Mouse (Mus musculus): ENCODE measurements at regions not wholly inside any gene's neighbourhood (a gene's known extent, or its start where the extent isn't known, plus 50 kb on each side); places are given as distances from the start of the nearest gene placed in this dataset.

GRCm38 (mm10) chr3:154440899-154441298, 110.4 kb upstream of the Lhx8 start:
- no peak for ATAC-seq (ENCODE audit: insufficient read depth, low FRiP score, low read depth)
- Histone ChIP-seq H3K4me2 (no peak overlapping the region), H3K4me3 (replicated peaks) (no peak overlapping the region), H3K36me3 (no peaks in the 10 kb centered on the region), H3K9me3 (no peaks in the 10 kb centered on the region), H3K27ac (no peak overlapping the region), H3K9ac (no peak overlapping the region), H3K4me1 (no peaks in the 10 kb centered on the region), H3K27me3 (replicated peaks) (no peaks in the 10 kb centered on the region)
- 77% methylated on average over 2 of the region's 2 CpGs for WGBS

GRCm38 (mm10) chr3:154430856-154431255, 100.4 kb upstream of the Lhx8 start:
- H3K4me1 ChIP-seq: no peaks in the 10 kb centered on the region
- H3K36me3 ChIP-seq: no peaks in the 10 kb centered on the region
- 90% methylated on average over 7 of the region's 7 CpGs for WGBS
- H3K9me3 ChIP-seq: no peaks in the 10 kb centered on the region
- no peak overlapping the region for H3K4me2 ChIP-seq
- no peaks in the 10 kb centered on the region for H3K27me3 ChIP-seq (replicated peaks)
- no peak for ATAC-seq (ENCODE audit: insufficient read depth, low FRiP score, low read depth)
- no peak overlapping the region for H3K4me3 ChIP-seq (replicated peaks)
- H3K27ac ChIP-seq: no peak overlapping the region
- no peak overlapping the region for H3K9ac ChIP-seq

DNA sequence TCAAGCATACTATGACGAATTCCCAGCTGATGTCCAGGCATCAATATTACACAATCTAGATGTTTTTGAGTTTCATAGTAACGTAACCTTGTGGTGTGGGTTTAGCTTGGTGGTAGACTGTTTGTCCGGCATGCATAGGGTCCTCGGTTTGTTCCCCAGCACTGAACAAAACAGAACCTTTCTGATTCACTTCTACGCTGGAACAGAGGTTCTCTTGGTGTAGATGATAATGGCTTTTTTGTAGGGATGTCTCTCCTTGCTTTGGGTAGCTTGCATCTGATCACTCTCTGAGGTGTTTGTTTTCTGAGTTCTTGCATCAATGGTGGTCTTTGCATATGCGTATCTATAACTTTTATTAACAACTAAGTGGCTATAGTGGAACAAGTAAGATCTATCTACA, 99.2 kb upstream of the Lhx8 start:
- 87% methylated on average over 6 of the region's 6 CpGs for WGBS
- no peaks in the 10 kb centered on the region for H3K27me3 ChIP-seq (replicated peaks)
- H3K9me3 ChIP-seq: no peaks in the 10 kb centered on the region
- no peak overlapping the region for H3K9ac ChIP-seq
- H3K4me1 ChIP-seq: no peaks in the 10 kb centered on the region
- no peak overlapping the region for H3K27ac ChIP-seq
- ATAC-seq (ENCODE audit: insufficient read depth, low FRiP score, low read depth): no peak
- H3K4me3 ChIP-seq (replicated peaks): no peak overlapping the region
- no peaks in the 10 kb centered on the region for H3K36me3 ChIP-seq
- no peak overlapping the region for H3K4me2 ChIP-seq

- H3K27ac ChIP-seq: no peak overlapping the region
- H3K4me2 ChIP-seq: no peak overlapping the region
- WGBS: 86% methylated on average over 5 of the region's 5 CpGs
- H3K9me3 ChIP-seq: no peaks in the 10 kb centered on the region
- H3K9ac ChIP-seq: no peak overlapping the region
- no peaks in the 10 kb centered on the region for H3K4me1 ChIP-seq
- ATAC-seq (ENCODE audit: insufficient read depth, low FRiP score, low read depth): no peak
- no peaks in the 10 kb centered on the region for H3K36me3 ChIP-seq
- no peaks in the 10 kb centered on the region for H3K27me3 ChIP-seq (replicated peaks)
- no peak overlapping the region for H3K4me3 ChIP-seq (replicated peaks)
Observed at GRCm38 (mm10) chr3:154424589-154424988, 94.1 kb upstream of the Lhx8 start.

DNA sequence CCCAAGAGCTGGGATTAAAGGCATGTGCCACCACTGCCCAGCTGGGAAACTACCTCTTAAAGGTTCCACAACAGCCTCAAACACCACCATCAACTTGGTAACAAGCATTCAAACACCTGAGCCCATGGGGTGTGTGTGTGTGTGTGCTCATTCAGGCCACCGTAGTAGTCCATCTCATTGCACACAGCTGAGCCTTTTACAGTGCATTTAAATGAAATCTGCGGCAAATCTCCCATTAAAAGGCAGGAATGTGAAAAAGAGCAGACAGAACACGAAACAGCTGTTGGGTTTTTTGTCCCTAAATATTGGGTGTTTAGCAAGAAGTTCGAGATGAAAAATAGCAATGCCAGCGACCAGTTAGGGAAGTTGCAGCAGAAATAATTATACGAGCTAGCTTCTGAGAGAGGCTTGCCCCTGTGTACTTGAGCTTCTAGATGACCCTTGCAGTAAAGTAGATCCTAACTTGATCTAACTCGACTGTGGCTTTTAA, 91.0 kb upstream of the Lhx8 start:
- H3K27me3 ChIP-seq (replicated peaks): no peaks in the 10 kb centered on the region
- WGBS: 49% methylated on average over 7 of the region's 7 CpGs
- H3K4me1 ChIP-seq: no peaks in the 10 kb centered on the region
- no peak overlapping the region for H3K9ac ChIP-seq
- no peak for ATAC-seq (ENCODE audit: insufficient read depth, low FRiP score, low read depth)
- H3K9me3 ChIP-seq: no peaks in the 10 kb centered on the region
- H3K27ac ChIP-seq: no peak overlapping the region
- no peak overlapping the region for H3K4me2 ChIP-seq
- H3K4me3 ChIP-seq (replicated peaks): no peak overlapping the region
- H3K36me3 ChIP-seq: no peaks in the 10 kb centered on the region

DNA sequence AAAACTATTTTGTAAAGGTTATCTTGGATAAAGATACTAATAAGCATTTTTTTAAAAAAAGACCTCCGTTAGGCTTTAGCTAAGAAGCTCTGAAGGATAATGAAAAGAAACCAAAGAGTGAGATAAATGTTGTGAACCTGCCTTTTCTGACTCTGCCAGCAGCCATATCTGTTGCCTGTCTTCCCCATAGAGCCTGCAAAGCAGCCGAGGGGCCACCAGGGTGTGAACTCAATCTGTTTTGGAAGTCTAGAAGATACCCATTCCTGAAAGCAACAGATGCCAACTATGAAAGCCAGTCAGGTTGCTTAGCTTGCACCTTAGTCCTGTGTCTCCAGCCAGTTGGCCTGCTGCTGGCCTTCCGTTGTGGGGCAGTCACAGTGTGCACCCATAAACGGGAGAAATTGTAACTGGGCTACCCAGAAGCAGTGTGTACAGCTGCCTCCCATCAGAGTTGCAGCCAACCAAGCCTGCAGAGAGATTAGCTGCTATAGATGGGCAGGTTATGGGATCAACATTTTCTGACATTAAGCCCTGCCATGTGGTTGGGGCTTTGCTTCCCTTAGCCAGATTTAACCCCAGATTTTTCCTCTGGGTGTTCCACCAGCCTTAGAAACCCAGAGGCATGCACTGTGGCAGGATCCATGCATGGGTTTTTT, 87.8 kb upstream of the Lhx8 start:
- Histone ChIP-seq H3K27ac (no peak overlapping the region), H3K36me3 (no peaks in the 10 kb centered on the region), H3K9ac (no peak overlapping the region), H3K27me3 (replicated peaks) (no peaks in the 10 kb centered on the region), H3K4me2 (no peak overlapping the region), H3K4me1 (no peaks in the 10 kb centered on the region), H3K4me3 (replicated peaks) (no peak overlapping the region), H3K9me3 (no peaks in the 10 kb centered on the region)
- WGBS: 57% methylated on average over 4 of the region's 4 CpGs
- no peak for ATAC-seq (ENCODE audit: insufficient read depth, low FRiP score, low read depth)

- H3K9ac ChIP-seq: no peak overlapping the region
Observed at GRCm38 (mm10) chr3:154414358-154414757, 83.9 kb upstream of the Lhx8 start.

GRCm38 (mm10) chr3:154410292-154410691, 79.8 kb upstream of the Lhx8 start:
- H3K27me3 ChIP-seq (replicated peaks): no peaks in the 10 kb centered on the region
- H3K9ac ChIP-seq: no peak overlapping the region
- H3K4me2 ChIP-seq: no peak overlapping the region
- 92% methylated on average over 2 of the region's 2 CpGs for WGBS
- H3K4me3 ChIP-seq (replicated peaks): no peak overlapping the region
- H3K4me1 ChIP-seq: no peaks in the 10 kb centered on the region
- no peak for ATAC-seq (ENCODE audit: insufficient read depth, low FRiP score, low read depth)
- no peaks in the 10 kb centered on the region for H3K9me3 ChIP-seq
- no peaks in the 10 kb centered on the region for H3K36me3 ChIP-seq
- H3K27ac ChIP-seq: no peak overlapping the region

More at GRCm38 (mm10) chr3:154414358-154414757, 83.9 kb upstream of the Lhx8 start:
- H3K27ac ChIP-seq: no peak overlapping the region
- no peak overlapping the region for H3K4me3 ChIP-seq (replicated peaks)
- no peaks in the 10 kb centered on the region for H3K4me1 ChIP-seq
- ATAC-seq (ENCODE audit: insufficient read depth, low FRiP score, low read depth): no peak
- no peaks in the 10 kb centered on the region for H3K27me3 ChIP-seq (replicated peaks)
- no peak overlapping the region for H3K4me2 ChIP-seq
- no peaks in the 10 kb centered on the region for H3K9me3 ChIP-seq
- no peaks in the 10 kb centered on the region for H3K36me3 ChIP-seq
- WGBS: 74% methylated on average over 3 of the region's 3 CpGs

DNA sequence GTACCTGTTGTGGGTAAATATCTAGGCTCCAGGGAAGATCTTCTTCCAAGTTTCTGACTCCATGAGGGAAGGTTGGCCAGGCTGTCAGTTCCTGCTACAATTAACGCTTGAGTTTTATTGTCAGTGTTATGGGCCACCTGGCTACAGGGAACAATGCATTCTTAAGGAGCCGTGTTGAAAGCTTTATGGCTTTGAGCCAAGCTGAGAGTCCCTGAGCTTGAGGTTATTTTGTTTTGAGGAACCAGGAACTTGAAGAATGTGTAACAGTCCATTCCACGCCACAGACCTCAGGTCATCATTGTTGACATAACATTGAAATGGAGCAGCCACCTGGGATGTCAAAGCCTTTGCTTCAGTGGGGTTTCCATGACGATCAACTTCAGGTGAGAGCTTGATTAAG, 71.6 kb upstream of the Lhx8 start:
- Histone ChIP-seq H3K4me2 (no peak overlapping the region), H3K27ac (no peak overlapping the region), H3K4me3 (replicated peaks) (no peak overlapping the region), H3K27me3 (replicated peaks) (no peaks in the 10 kb centered on the region), H3K36me3 (no peaks in the 10 kb centered on the region), H3K9ac (no peak overlapping the region), H3K4me1 (no peaks in the 10 kb centered on the region), H3K9me3 (no peaks in the 10 kb centered on the region)
- no peak for ATAC-seq (ENCODE audit: insufficient read depth, low FRiP score, low read depth)
- 32% methylated on average over 4 of the region's 4 CpGs for WGBS

DNA sequence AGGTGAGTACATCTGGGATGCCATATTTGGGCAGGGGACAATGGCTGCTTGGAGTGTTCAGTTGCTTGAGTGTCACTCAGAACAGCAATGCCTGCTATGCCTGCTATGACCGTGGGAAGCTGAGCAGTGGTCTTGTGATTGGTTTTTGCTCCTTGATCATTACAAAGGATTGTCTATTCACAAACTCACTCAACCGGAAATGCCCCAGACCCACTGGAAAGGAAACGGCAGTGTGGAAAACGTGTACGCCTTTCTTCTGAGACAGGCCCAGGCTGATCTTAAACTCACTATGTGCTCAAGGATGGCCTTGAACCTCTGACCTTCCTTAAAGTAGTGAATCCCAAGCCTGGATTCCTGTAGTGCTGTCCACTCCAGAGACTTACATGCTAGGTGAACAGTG, 63.2 kb upstream of the Lhx8 start:
- ATAC-seq (ENCODE audit: insufficient read depth, low FRiP score, low read depth): no peak
- Histone ChIP-seq H3K9ac (no peak overlapping the region), H3K27ac (no peak overlapping the region), H3K4me2 (no peak overlapping the region), H3K4me1 (no peaks in the 10 kb centered on the region), H3K27me3 (replicated peaks) (no peaks in the 10 kb centered on the region), H3K36me3 (no peaks in the 10 kb centered on the region), H3K9me3 (no peaks in the 10 kb centered on the region), H3K4me3 (replicated peaks) (no peak overlapping the region)
- WGBS: 80% methylated on average over 5 of the region's 5 CpGs

GRCm38 (mm10) chr3:154391629-154392028, 61.2 kb upstream of the Lhx8 start:
- H3K9ac ChIP-seq: no peak overlapping the region
- no peak overlapping the region for H3K4me2 ChIP-seq
- no peaks in the 10 kb centered on the region for H3K27me3 ChIP-seq (replicated peaks)
- 71% methylated on average over 3 of the region's 3 CpGs for WGBS
- ATAC-seq (ENCODE audit: insufficient read depth, low FRiP score, low read depth): no peak
- no peaks in the 10 kb centered on the region for H3K4me1 ChIP-seq
- H3K9me3 ChIP-seq: no peaks in the 10 kb centered on the region
- H3K27ac ChIP-seq: no peak overlapping the region
- no peaks in the 10 kb centered on the region for H3K36me3 ChIP-seq
- H3K4me3 ChIP-seq (replicated peaks): no peak overlapping the region

DNA sequence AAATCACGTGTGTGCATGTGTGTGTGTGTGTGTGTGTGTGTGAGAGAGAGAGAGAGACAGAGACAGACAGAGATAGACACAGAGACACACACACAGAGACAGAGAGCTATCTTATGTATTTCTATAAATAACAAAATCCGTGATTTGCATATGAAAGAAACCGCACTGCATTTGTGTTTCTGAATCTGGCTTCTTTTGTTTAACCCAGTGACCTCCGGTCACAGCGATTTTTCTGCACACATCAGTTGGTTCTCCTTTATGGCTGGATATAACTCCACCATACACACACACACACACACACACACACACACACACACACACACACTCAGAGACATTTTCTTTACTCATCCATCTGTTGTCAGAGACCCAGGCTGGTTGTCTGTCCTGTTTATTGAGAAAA, 58.2 kb upstream of the Lhx8 start:
- Histone ChIP-seq H3K9me3 (no peaks in the 10 kb centered on the region), H3K4me1 (no peaks in the 10 kb centered on the region), H3K4me2 (no peak overlapping the region), H3K4me3 (replicated peaks) (no peak overlapping the region), H3K27me3 (replicated peaks) (no peaks in the 10 kb centered on the region), H3K9ac (no peak overlapping the region), H3K36me3 (no peaks in the 10 kb centered on the region), H3K27ac (no peak overlapping the region)
- WGBS: 78% methylated on average over 5 of the region's 5 CpGs
- no peak for ATAC-seq (ENCODE audit: insufficient read depth, low FRiP score, low read depth)

GRCm38 (mm10) chr3:154387271-154387670, 56.8 kb upstream of the Lhx8 start:
- H3K4me3 ChIP-seq (replicated peaks): no peak overlapping the region
- no peak overlapping the region for H3K9ac ChIP-seq
- no peak overlapping the region for H3K27ac ChIP-seq
- H3K4me1 ChIP-seq: no peaks in the 10 kb centered on the region
- 64% methylated on average over 1 of the region's 1 CpGs for WGBS
- no peak overlapping the region for H3K4me2 ChIP-seq
- no peak for ATAC-seq (ENCODE audit: insufficient read depth, low FRiP score, low read depth)
- H3K9me3 ChIP-seq: no peaks in the 10 kb centered on the region
- H3K27me3 ChIP-seq (replicated peaks): no peaks in the 10 kb centered on the region
- H3K36me3 ChIP-seq: no peaks in the 10 kb centered on the region
